Comparison of ENCODE assay signal across 35 mouse cellular contexts in genomic region chr2:20138426-20138825, GRCm38 (mm10).
"Had no signal": no experiment of that assay in that cellular context is flagged by ENCODE, and none has a peak within 500 bp of the region (broad histone marks: within the 10 kb centered on the region; RNA-seq: fewer than 3 reads in every experiment).

No protein-coding gene starts in this region.

- H3K27ac ChIP-seq: heart, embryonic 13.5 days; heart, embryonic 15.5 days; hindbrain, embryonic 10.5 days; hindbrain, embryonic 12.5 days; hindbrain, embryonic 13.5 days; hindbrain, embryonic 14.5 days; hindbrain, embryonic 15.5 days; hindbrain, postnatal 0 days; intestine, embryonic 15.5 days; kidney, embryonic 15.5 days; kidney, postnatal 0 days; layer of hippocampus, adult 2 months; left cerebral cortex, adult 2 months had no signal

- H3K9me3 ChIP-seq: heart, embryonic 12.5 days; heart, embryonic 13.5 days; heart, embryonic 15.5 days; hindbrain, embryonic 10.5 days; hindbrain, embryonic 12.5 days; hindbrain, embryonic 13.5 days; hindbrain, embryonic 15.5 days; intestine, embryonic 15.5 days; kidney, embryonic 15.5 days had no signal

- H3K27me3 ChIP-seq: heart, embryonic 12.5 days; heart, embryonic 13.5 days; heart, embryonic 15.5 days; hindbrain, embryonic 12.5 days; hindbrain, embryonic 13.5 days; hindbrain, embryonic 15.5 days; intestine, embryonic 15.5 days; kidney, embryonic 15.5 days had no signal

- H3K4me1 ChIP-seq: heart, embryonic 12.5 days; heart, embryonic 13.5 days; heart, embryonic 15.5 days; hindbrain, embryonic 10.5 days; hindbrain, embryonic 12.5 days; hindbrain, embryonic 13.5 days; hindbrain, embryonic 15.5 days; intestine, embryonic 15.5 days; kidney, embryonic 15.5 days had no signal

- ATAC-seq: hindbrain, embryonic 16.5 days; hindbrain, postnatal 0 days; inflammation-experienced regulatory T-cells, adult 6 months; intestine, embryonic 15.5 days; intestine, embryonic 16.5 days; intestine, postnatal 0 days had no signal

- H3K9ac ChIP-seq: heart, embryonic 12.5 days; heart, embryonic 13.5 days; heart, embryonic 15.5 days; hindbrain, embryonic 12.5 days; hindbrain, embryonic 13.5 days; hindbrain, embryonic 14.5 days; hindbrain, embryonic 15.5 days; intestine, embryonic 15.5 days; kidney, embryonic 15.5 days had no signal

- DNase-seq: heart, postnatal 10 days; heart, postnatal 14 days; heart, postnatal 36 days; heart, postnatal 4 days; kidney, adult 11 months; kidney, adult 18-20 months; kidney, adult 2 months; kidney, adult 8-10 months; kidney, adult 9 months; kidney, postnatal 10 days; kidney, postnatal 14 days; kidney, postnatal 25 days; kidney, postnatal 36 days; kidney, postnatal 4 days; layer of hippocampus, adult 9-11 months; layer of hippocampus, postnatal 36 days had no signal

- H3K4me2 ChIP-seq: heart, embryonic 11.5 days; heart, embryonic 12.5 days; heart, embryonic 13.5 days; heart, embryonic 15.5 days; hindbrain, embryonic 12.5 days; hindbrain, embryonic 13.5 days; hindbrain, embryonic 14.5 days; hindbrain, embryonic 15.5 days; intestine, embryonic 15.5 days; kidney, embryonic 15.5 days had no signal

- H3K36me3 ChIP-seq: heart, embryonic 12.5 days; heart, embryonic 13.5 days; heart, embryonic 15.5 days; hindbrain, embryonic 10.5 days; hindbrain, embryonic 12.5 days; hindbrain, embryonic 13.5 days; hindbrain, embryonic 15.5 days; intestine, embryonic 15.5 days; kidney, embryonic 15.5 days had no signal

- H3K4me3 ChIP-seq: heart, embryonic 12.5 days; heart, embryonic 13.5 days; heart, embryonic 15.5 days; hindbrain, embryonic 10.5 days; hindbrain, embryonic 12.5 days; hindbrain, embryonic 13.5 days; hindbrain, embryonic 15.5 days; intestine, embryonic 15.5 days; kidney, embryonic 15.5 days; layer of hippocampus, adult 2 months; left cerebral cortex, adult 2 months had no signal
